11 mouse cellular contexts compared by ENCODE assay signal in genomic region chr9:117192093-117192492, GRCm38 (mm10).
DNase-seq lines count a peak whose midpoint lies in the region; ATAC-seq and TF ChIP-seq lines count a peak whose summit lies in the region.
"Had no signal": no experiment of that assay in that cellular context is flagged by ENCODE, and none has a peak within 500 bp of the region (broad histone marks: within the 10 kb centered on the region; RNA-seq: fewer than 3 reads in every experiment).

No protein-coding gene starts in this region.

- TF ChIP-seq POLR2A in limb, embryonic 14.5 days (IDR thresholded peaks at IDR 0.05; ENCODE audit: borderline replicate concordance, extremely low read depth, insufficient read depth, insufficient read length), result no peak

- peaks cover 59% of the 10 kb centered on the region for H3K4me1 ChIP-seq in embryonic facial prominence, embryonic 13.5 days
- H3K4me1 ChIP-seq in limb, embryonic 14.5 days (ENCODE audit: control insufficient read depth, insufficient read depth, low read length), result peaks cover 20% of the 10 kb centered on the region
- H3K4me1 ChIP-seq in midbrain, embryonic 16.5 days (ENCODE audit: control insufficient read depth, insufficient read depth, low read length), result peaks cover 4% of the 10 kb centered on the region; the same call in 1 of the 2 replicates

- peak overlapping the region; percentile 53 for H3K4me2 ChIP-seq in embryonic facial prominence, embryonic 13.5 days
- H3K4me2 ChIP-seq in limb, embryonic 14.5 days (replicated peaks; ENCODE audit: low read depth, low read length, severe bottlenecking), result peak overlapping the region; percentile 37
- no peak overlapping the region for H3K4me2 ChIP-seq in midbrain, embryonic 16.5 days (ENCODE audit: low read length)
- H3K4me2 ChIP-seq: liver, embryonic 11.5 days had no signal

- H3K4me3 ChIP-seq in embryonic facial prominence, embryonic 13.5 days, result 0 out of 2 replicates have a peak overlapping the region, but pooled peaks have one; percentile 1
- H3K4me3 ChIP-seq in limb, embryonic 14.5 days (replicated peaks; ENCODE audit: low read length), result 0 out of 2 replicates have a peak overlapping the region, but pooled peaks have one; percentile 1
- H3K4me3 ChIP-seq in midbrain, embryonic 16.5 days (ENCODE audit: low read depth, low read length), result no peak overlapping the region
- H3K4me3 ChIP-seq: myocyte had no signal

- 14% methylated on average over 15 of the region's 15 CpGs for WGBS in embryonic facial prominence, embryonic 13.5 days
- WGBS in limb, embryonic 14.5 days, result 19% methylated on average over 15 of the region's 15 CpGs
- WGBS in midbrain, embryonic 16.5 days, result 68% methylated on average over 15 of the region's 15 CpGs

- H3K27ac ChIP-seq in embryonic facial prominence, embryonic 13.5 days, result peak overlapping the region; percentile 97
- peak overlapping the region; percentile 90 for H3K27ac ChIP-seq in limb, embryonic 14.5 days (replicated peaks; ENCODE audit: low read depth, low read length)
- H3K27ac ChIP-seq in midbrain, embryonic 16.5 days (ENCODE audit: low read length), result no peak overlapping the region

- peak; percentile 3 to 7 for DNase-seq in left cerebral cortex, adult 18-20 months (ENCODE audit: low spot score in 2 of 2)
- DNase-seq in left cerebral cortex, adult 11 months (ENCODE audit: low spot score), result no peak
- peak; percentile 24 to 29 for DNase-seq in heart, postnatal 10 days
- DNase-seq in limb, embryonic 14.5 days (ENCODE audit: low spot score), result peak; percentile 84
- DNase-seq in gastrocnemius, postnatal 25 days, result no peak
- no peak for DNase-seq in adrenal gland, postnatal 25 days
- DNase-seq: thymus, adult 2 months had no signal

- intact Hi-C loops in heart, postnatal 10 days (cut with DNase I), result loop anchor here (5.0 kb wide), 1 partner anchor 60 kb away; no protein-coding TSS in a partner anchor

- H3K27me3 ChIP-seq in embryonic facial prominence, embryonic 13.5 days, result no peaks in the 10 kb centered on the region
- no peaks in the 10 kb centered on the region for H3K27me3 ChIP-seq in limb, embryonic 14.5 days (ENCODE audit: control insufficient read depth, insufficient read depth, low read length)
- H3K27me3 ChIP-seq in midbrain, embryonic 16.5 days (ENCODE audit: control insufficient read depth, insufficient read depth, low read depth, low read length), result no peaks in the 10 kb centered on the region

- H3K9me3 ChIP-seq in embryonic facial prominence, embryonic 13.5 days, result no peaks in the 10 kb centered on the region
- no peaks in the 10 kb centered on the region for H3K9me3 ChIP-seq in limb, embryonic 14.5 days (ENCODE audit: control insufficient read depth, low read length)
- H3K9me3 ChIP-seq in midbrain, embryonic 16.5 days (replicated peaks; ENCODE audit: control insufficient read depth, low read length, poor library complexity, severe bottlenecking), result no peaks in the 10 kb centered on the region

- peak overlapping the region; percentile 51; the same call in 1 of the 2 replicates for H3K9ac ChIP-seq in embryonic facial prominence, embryonic 13.5 days
- peak overlapping the region; percentile 25; the same call in 1 of the 2 replicates for H3K9ac ChIP-seq in limb, embryonic 14.5 days (ENCODE audit: low read depth, low read length, severe bottlenecking)
- no peak overlapping the region for H3K9ac ChIP-seq in midbrain, embryonic 16.5 days (ENCODE audit: low read depth, low read length)

- peak; percentile 68; the same call in 1 of the 2 replicates for ATAC-seq in embryonic facial prominence, embryonic 13.5 days (ENCODE audit: insufficient number of reproducible peaks, insufficient read depth, low FRiP score, low TSS enrichment, low read depth)
- ATAC-seq in limb, embryonic 14.5 days (ENCODE audit: low FRiP score, low read depth), result peak; percentile 70; the same call in 1 of the 2 replicates
- no peak for ATAC-seq in midbrain, embryonic 16.5 days

- H3K36me3 ChIP-seq in embryonic facial prominence, embryonic 13.5 days, result peaks cover 5% of the 10 kb centered on the region
- peaks cover 7% of the 10 kb centered on the region for H3K36me3 ChIP-seq in limb, embryonic 14.5 days (ENCODE audit: control insufficient read depth, insufficient read depth, low read length)
- H3K36me3 ChIP-seq in midbrain, embryonic 16.5 days (ENCODE audit: control insufficient read depth, insufficient read depth, low read length), result no peaks in the 10 kb centered on the region

Comparison
In these comparisons a context has a peak if more than half of its experiments do, and no peak if none do; other contexts are left out.
1. DNase-seq: peak in left cerebral cortex, adult 18-20 months (2 of 2), heart, postnatal 10 days (2 of 2) and limb, embryonic 14.5 days (single experiment); none in left cerebral cortex, adult 11 months (single experiment), gastrocnemius, postnatal 25 days (single experiment) and adrenal gland, postnatal 25 days (single experiment).